In the genomic region with DNA sequence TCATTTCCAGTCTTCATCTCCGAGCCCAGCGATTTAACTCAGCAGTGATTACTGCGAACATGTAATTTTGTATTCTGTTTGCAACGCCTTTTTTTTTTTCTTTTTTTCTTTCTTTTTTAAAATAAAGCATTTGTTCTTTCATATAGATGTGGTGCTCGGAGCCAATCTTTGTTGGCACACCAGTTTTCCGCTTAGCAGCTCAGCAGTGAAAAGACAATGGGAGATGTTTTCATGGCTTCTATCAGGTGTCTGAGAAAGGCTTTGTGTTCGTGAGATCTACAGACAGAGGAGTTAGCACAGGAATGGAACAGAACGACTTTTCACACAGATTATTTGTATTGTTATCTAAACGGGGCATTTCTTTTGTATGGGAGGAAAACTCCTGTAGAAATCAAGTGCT, we compare ENCODE assay signal across 25 mouse cellular contexts. TPM values are rescaled to one million over a fixed set of nuclear protein-coding genes. Genes with fewer than 3 reads are reported as not detected.
DNase-seq lines count a peak whose midpoint lies in the region; ATAC-seq and TF ChIP-seq lines count a peak whose summit lies in the region.
"Had no signal": no experiment of that assay in that cellular context is flagged by ENCODE, and none has a peak within 500 bp of the region (broad histone marks: within the 10 kb centered on the region; RNA-seq: fewer than 3 reads in every experiment).

No protein-coding gene starts in this region.

- no peak for ATAC-seq in hindbrain, embryonic 13.5 days (ENCODE audit: low FRiP score)
- ATAC-seq in hindbrain, embryonic 11.5 days (ENCODE audit: low FRiP score) = no peak
- ATAC-seq in hindbrain, embryonic 15.5 days (ENCODE audit: low FRiP score, low read depth) = no peak
- ATAC-seq: CD4-positive, CD25-positive, alpha-beta regulatory T cell, adult 4 months; forebrain, embryonic 15.5 days; intestine, embryonic 15.5 days; liver, embryonic 12.5 days had no signal

- TF ChIP-seq EP300 in ES-Bruce4 (IDR thresholded peaks at IDR 0.05; ENCODE audit: insufficient read depth, low read depth, low read length) = no peak

- H3K4me3 ChIP-seq in hindbrain, embryonic 13.5 days = no peak overlapping the region
- no peak overlapping the region for H3K4me3 ChIP-seq in hindbrain, embryonic 11.5 days (ENCODE audit: low read depth, low read length)
- H3K4me3 ChIP-seq in ES-Bruce4 (ENCODE audit: low read depth, low read length) = no peak overlapping the region
- H3K4me3 ChIP-seq in hindbrain, embryonic 15.5 days = no peak overlapping the region
- H3K4me3 ChIP-seq: forebrain, embryonic 15.5 days; heart, embryonic 13.5 days; intestine, embryonic 15.5 days; liver, embryonic 12.5 days; midbrain, embryonic 12.5 days; neural tube, embryonic 15.5 days; stomach, embryonic 15.5 days had no signal

- no peaks in the 10 kb centered on the region for H3K36me3 ChIP-seq in hindbrain, embryonic 13.5 days
- no peaks in the 10 kb centered on the region for H3K36me3 ChIP-seq in hindbrain, embryonic 11.5 days (ENCODE audit: control insufficient read depth, insufficient read depth, low read length)
- H3K36me3 ChIP-seq in ES-Bruce4 (ENCODE audit: control insufficient read depth, insufficient read depth, low read length, poor library complexity, severe bottlenecking) = no peaks in the 10 kb centered on the region
- H3K36me3 ChIP-seq in hindbrain, embryonic 15.5 days = no peaks in the 10 kb centered on the region
- H3K36me3 ChIP-seq: forebrain, embryonic 15.5 days; heart, embryonic 13.5 days; intestine, embryonic 15.5 days; liver, embryonic 12.5 days; midbrain, embryonic 12.5 days; neural tube, embryonic 15.5 days; stomach, embryonic 15.5 days had no signal

- no peak for TF ChIP-seq CTCF in ES-Bruce4 (IDR thresholded peaks at IDR 0.05; ENCODE audit: low read depth, low read length)

- H3K4me2 ChIP-seq in hindbrain, embryonic 13.5 days = no peak overlapping the region
- H3K4me2 ChIP-seq in hindbrain, embryonic 11.5 days (replicated peaks; ENCODE audit: low read depth, low read length) = no peak overlapping the region
- no peak overlapping the region for H3K4me2 ChIP-seq in hindbrain, embryonic 15.5 days
- H3K4me2 ChIP-seq: forebrain, embryonic 15.5 days; heart, embryonic 13.5 days; intestine, embryonic 15.5 days; liver, embryonic 12.5 days; midbrain, embryonic 12.5 days; neural tube, embryonic 15.5 days; stomach, embryonic 15.5 days had no signal

- peak overlapping the region; percentile 37; the same call in 1 of the 2 replicates for H3K27ac ChIP-seq in hindbrain, embryonic 13.5 days
- H3K27ac ChIP-seq in hindbrain, embryonic 11.5 days (ENCODE audit: low read depth, low read length) = no peak overlapping the region
- peak overlapping the region; percentile 90 for H3K27ac ChIP-seq in ES-Bruce4 (ENCODE audit: insufficient read depth, low read length)
- H3K27ac ChIP-seq in hindbrain, embryonic 15.5 days (replicated peaks) = peak overlapping the region; percentile 32
- H3K27ac ChIP-seq: heart, embryonic 13.5 days; intestine, embryonic 15.5 days; liver, embryonic 12.5 days; midbrain, embryonic 12.5 days; neural tube, embryonic 15.5 days; stomach, embryonic 15.5 days had no signal

- H3K9ac ChIP-seq in hindbrain, embryonic 13.5 days = no peak overlapping the region
- no peak overlapping the region for H3K9ac ChIP-seq in hindbrain, embryonic 11.5 days (ENCODE audit: low read depth, low read length)
- H3K9ac ChIP-seq in ES-Bruce4 (ENCODE audit: low read depth, poor library complexity, severe bottlenecking) = no peak overlapping the region
- no peak overlapping the region for H3K9ac ChIP-seq in hindbrain, embryonic 15.5 days
- H3K9ac ChIP-seq: forebrain, embryonic 15.5 days; heart, embryonic 13.5 days; intestine, embryonic 15.5 days; liver, embryonic 12.5 days; liver, postnatal 0 days; midbrain, embryonic 12.5 days; neural tube, embryonic 15.5 days; stomach, embryonic 15.5 days had no signal

- TF ChIP-seq POLR2A in ES-Bruce4 (IDR thresholded peaks at IDR 0.05; ENCODE audit: insufficient read depth, low read length) = no peak

- no peaks in the 10 kb centered on the region for H3K9me3 ChIP-seq in hindbrain, embryonic 13.5 days
- H3K9me3 ChIP-seq in hindbrain, embryonic 11.5 days (ENCODE audit: control insufficient read depth, low read length) = no peaks in the 10 kb centered on the region
- H3K9me3 ChIP-seq in ES-Bruce4 (replicated peaks; ENCODE audit: control insufficient read depth, insufficient read depth, low read length, poor library complexity, severe bottlenecking) = no peaks in the 10 kb centered on the region
- H3K9me3 ChIP-seq in hindbrain, embryonic 15.5 days = no peaks in the 10 kb centered on the region
- H3K9me3 ChIP-seq: forebrain, embryonic 15.5 days; heart, embryonic 13.5 days; intestine, embryonic 15.5 days; liver, embryonic 12.5 days; midbrain, embryonic 12.5 days; neural tube, embryonic 15.5 days; stomach, embryonic 15.5 days had no signal

- DNase-seq in hindbrain, embryonic 11.5 days (ENCODE audit: low spot score) = no peak
- peak; percentile 39 for DNase-seq in ZHBTc4 (ENCODE audit: low read depth, low spot score)
- DNase-seq in adrenal gland, postnatal 10 days = no peak
- no peak for DNase-seq in kidney, postnatal 14 days
- DNase-seq: adrenal gland, postnatal 25 days; cerebellum, adult 2 months; cerebellum, postnatal 25 days; gastrocnemius, postnatal 10 days; heart, postnatal 10 days; kidney, adult 2 months; left cerebral cortex, postnatal 4 days; liver, postnatal 0 days; lung, postnatal 36 days; right cerebral cortex, postnatal 25 days had no signal

- WGBS in hindbrain, embryonic 13.5 days = 43% methylated on average over 9 of the region's 9 CpGs
- 57% methylated on average over 9 of the region's 9 CpGs for WGBS in hindbrain, embryonic 11.5 days
- 36% methylated on average over 9 of the region's 9 CpGs for WGBS in hindbrain, embryonic 15.5 days

- no peaks in the 10 kb centered on the region for H3K27me3 ChIP-seq in hindbrain, embryonic 13.5 days
- no peaks in the 10 kb centered on the region for H3K27me3 ChIP-seq in hindbrain, embryonic 11.5 days (ENCODE audit: control insufficient read depth, insufficient read depth, low read length)
- no peaks in the 10 kb centered on the region for H3K27me3 ChIP-seq in ES-Bruce4 (ENCODE audit: control insufficient read depth, insufficient read depth, low read length, poor library complexity, severe bottlenecking)
- H3K27me3 ChIP-seq in hindbrain, embryonic 15.5 days = no peaks in the 10 kb centered on the region
- H3K27me3 ChIP-seq: forebrain, embryonic 15.5 days; heart, embryonic 13.5 days; intestine, embryonic 15.5 days; liver, embryonic 12.5 days; midbrain, embryonic 12.5 days; neural tube, embryonic 15.5 days; stomach, embryonic 15.5 days had no signal

- peaks cover 12% of the 10 kb centered on the region for H3K4me1 ChIP-seq in hindbrain, embryonic 13.5 days (replicated peaks)
- no peaks in the 10 kb centered on the region for H3K4me1 ChIP-seq in hindbrain, embryonic 11.5 days (replicated peaks; ENCODE audit: control insufficient read depth, insufficient read depth, low read length)
- peaks cover 15% of the 10 kb centered on the region for H3K4me1 ChIP-seq in ES-Bruce4 (ENCODE audit: control insufficient read depth, insufficient read depth, low read length)
- peaks cover 11% of the 10 kb centered on the region for H3K4me1 ChIP-seq in hindbrain, embryonic 15.5 days (replicated peaks)
- H3K4me1 ChIP-seq: forebrain, embryonic 15.5 days; intestine, embryonic 15.5 days; liver, embryonic 12.5 days; midbrain, embryonic 12.5 days; neural tube, embryonic 15.5 days; stomach, embryonic 15.5 days had no signal

RNA-seq across cellular contexts. Expression of a gene that starts 22.0 kb away (rescaled TPM):
- 1,136 and 1,161 TPM in 2 replicates for polyA plus RNA-seq in hindbrain, embryonic 13.5 days (2015; fragmentation: Nextera tagmentation; extraction: Ambion mirVana)
- polyA plus RNA-seq in hindbrain, embryonic 11.5 days (2014; fragmentation: Nextera tagmentation; extraction: Ambion mirVana) = 1,238 and 1,304 TPM in 2 replicates
- 384 and 400 TPM in 2 replicates for polyA plus RNA-seq in ES-Bruce4 (2011; ENCODE audit: insufficient read depth, insufficient read length, low read depth, missing spikeins)
- 1,073 and 1,087 TPM in 2 replicates for polyA plus RNA-seq in hindbrain, embryonic 15.5 days (2015; fragmentation: Nextera tagmentation; extraction: Ambion mirVana)
- 100 to 1,000 TPM; 236 to 242 TPM for total RNA-seq in adrenal gland, postnatal 10 days (2021)
